Mouse (Mus musculus) kidney, adult 9 months (tissue): ENCODE results near the gene Kif5a.

Source experiments
- DNase-seq: peaks from one replicate; pipeline ENCODE4 v3.0.0; 2022

Gene Kif5a

GRCm38 (mm10) chr10:127189651-127190381 lies 73.3 kb downstream of the Kif5a start, which contains the start of gene Arhgef25:
TSS of gene Arhgef25 (minus strand) at chr10:127190083.
- DNase-seq: no peak

GRCm38 (mm10) chr10:127189116-127189650 lies 74.0 kb downstream of the Kif5a start:
- DNase-seq: no peak

GRCm38 (mm10) chr10:127188465-127189115 lies 74.6 kb downstream of the Kif5a start:
- no peak for DNase-seq

GRCm38 (mm10) chr10:127188079-127188453 lies 75.1 kb downstream of the Kif5a start:
- DNase-seq: no peak

GRCm38 (mm10) chr10:127187371-127188078 lies 75.6 kb downstream of the Kif5a start:
- no peak for DNase-seq

- no peak for DNase-seq
Measured at GRCm38 (mm10) chr10:127186451-127186850, 76.7 kb downstream of the Kif5a start.

- DNase-seq: peak; percentile 48
Measured at GRCm38 (mm10) chr10:127185506-127185905, 77.6 kb downstream of the Kif5a start.

- no peak for DNase-seq
Measured at GRCm38 (mm10) chr10:127185101-127185500, 78.0 kb downstream of the Kif5a start.

GRCm38 (mm10) chr10:127183759-127184158 lies 79.4 kb downstream of the Kif5a start:
- no peak for DNase-seq

GRCm38 (mm10) chr10:127182624-127183023 lies 80.5 kb downstream of the Kif5a start:
- DNase-seq: no peak

- no peak for DNase-seq
Measured at GRCm38 (mm10) chr10:127181566-127181965, 81.6 kb downstream of the Kif5a start.

- DNase-seq: no peak
Measured at GRCm38 (mm10) chr10:127180695-127181047, 82.5 kb downstream of the Kif5a start.

GRCm38 (mm10) chr10:127179871-127180694 lies 83.1 kb downstream of the Kif5a start, which contains the start of gene Slc26a10:
TSS of gene Slc26a10 (minus strand) at chr10:127180645.
- no peak for DNase-seq

- no peak for DNase-seq
Measured at GRCm38 (mm10) chr10:127178286-127179027, 84.7 kb downstream of the Kif5a start.

GRCm38 (mm10) chr10:127177719-127178118 lies 85.4 kb downstream of the Kif5a start:
- peak; percentile 74 for DNase-seq

GRCm38 (mm10) chr10:127177235-127177634 lies 85.9 kb downstream of the Kif5a start:
- DNase-seq: no peak

- DNase-seq: no peak
Measured at GRCm38 (mm10) chr10:127176756-127177155, 86.4 kb downstream of the Kif5a start.

- no peak for DNase-seq
Measured at GRCm38 (mm10) chr10:127176228-127176627, 86.9 kb downstream of the Kif5a start.
